ENCODE assay signal across 8 mouse cellular contexts in genomic region chr4:24496953-24497319, GRCm38 (mm10). TPM values are rescaled to one million over a fixed set of nuclear protein-coding genes. Genes with fewer than 3 reads are reported as not detected.
DNase-seq lines count a peak whose midpoint lies in the region; ATAC-seq and TF ChIP-seq lines count a peak whose summit lies in the region.

No protein-coding gene starts in this region.

- peak overlapping the region; percentile 97 for H3K4me3 ChIP-seq in lung, adult 2 months (replicated peaks; ENCODE audit: extremely low read depth, low read depth, low read length)
- H3K4me3 ChIP-seq in embryonic facial prominence, embryonic 13.5 days = peak overlapping the region; percentile 86
- peak overlapping the region; percentile 82 for H3K4me3 ChIP-seq in limb, embryonic 10.5 days
- peak overlapping the region; percentile 77 for H3K4me3 ChIP-seq in neural tube, embryonic 15.5 days (replicated peaks)

- peak overlapping the region; percentile 97 for H3K9ac ChIP-seq in embryonic facial prominence, embryonic 13.5 days
- H3K9ac ChIP-seq in neural tube, embryonic 15.5 days (replicated peaks) = peak overlapping the region; percentile 41

- H3K4me2 ChIP-seq in embryonic facial prominence, embryonic 13.5 days = peak overlapping the region; percentile 75
- H3K4me2 ChIP-seq in neural tube, embryonic 15.5 days = peak overlapping the region; percentile 79

- no peak for TF ChIP-seq CTCF in lung, adult 2 months (IDR thresholded peaks at IDR 0.05; ENCODE audit: insufficient read depth, low read length)

- H3K36me3 ChIP-seq in embryonic facial prominence, embryonic 13.5 days = peaks cover 4% of the 10 kb centered on the region; the same call in 1 of the 2 replicates
- H3K36me3 ChIP-seq in limb, embryonic 10.5 days = peaks cover 36% of the 10 kb centered on the region
- no peaks in the 10 kb centered on the region for H3K36me3 ChIP-seq in neural tube, embryonic 15.5 days

- H3K27ac ChIP-seq in embryonic facial prominence, embryonic 13.5 days = peak overlapping the region; percentile 98
- H3K27ac ChIP-seq in limb, embryonic 10.5 days = peak overlapping the region; percentile 98
- H3K27ac ChIP-seq in neural tube, embryonic 15.5 days (replicated peaks) = no peak overlapping the region

- no peak; the same call in 1 of the 2 replicates for ATAC-seq in embryonic facial prominence, embryonic 13.5 days (ENCODE audit: insufficient number of reproducible peaks, insufficient read depth, low FRiP score, low TSS enrichment, low read depth)
- ATAC-seq in neural tube, embryonic 15.5 days (ENCODE audit: low FRiP score) = no peak

- peaks cover 2% of the 10 kb centered on the region; the same call in 1 of the 2 replicates for H3K4me1 ChIP-seq in lung, adult 2 months (ENCODE audit: control insufficient read depth, insufficient read depth, low read length)
- peaks cover 4% of the 10 kb centered on the region; the same call in 1 of the 2 replicates for H3K4me1 ChIP-seq in embryonic facial prominence, embryonic 13.5 days
- H3K4me1 ChIP-seq in limb, embryonic 10.5 days = 0 out of 2 replicates have a peak, but pooled peaks cover 2% of the 10 kb centered on the region
- peaks cover 11% of the 10 kb centered on the region for H3K4me1 ChIP-seq in neural tube, embryonic 15.5 days

- TF ChIP-seq POLR2A in lung, adult 2 months (IDR thresholded peaks at IDR 0.05; ENCODE audit: borderline replicate concordance, extremely low read depth, low read depth, low read length) = no peak

- WGBS in lung, adult 2 months = 3% methylated on average over 7 of the region's 7 CpGs
- WGBS in embryonic facial prominence, embryonic 13.5 days = under 1% methylated on average over 7 of the region's 7 CpGs
- under 1% methylated on average over 7 of the region's 7 CpGs for WGBS in limb, embryonic 10.5 days
- under 1% methylated on average over 7 of the region's 7 CpGs for whole genome bisulfite sequencing in neural tube, embryonic 15.5 days

- H3K9me3 ChIP-seq in embryonic facial prominence, embryonic 13.5 days = no peaks in the 10 kb centered on the region
- H3K9me3 ChIP-seq in limb, embryonic 10.5 days (replicated peaks) = no peaks in the 10 kb centered on the region
- H3K9me3 ChIP-seq in neural tube, embryonic 15.5 days (replicated peaks) = no peaks in the 10 kb centered on the region

- DNase-seq in lung, adult 2 months = no peak
- no peak for DNase-seq in lung, postnatal 4 days
- DNase-seq in limb, embryonic 10.5 days (ENCODE audit: low spot score) = no peak
- no peak for DNase-seq in layer of hippocampus, adult 8-10 months (ENCODE audit: low spot score in 2 of 2)
- DNase-seq in cerebellum, postnatal 36 days = no peak
- DNase-seq in right cerebral cortex, postnatal 36 days (ENCODE audit: low spot score in 2 of 2) = no peak

- no peaks in the 10 kb centered on the region for H3K27me3 ChIP-seq in embryonic facial prominence, embryonic 13.5 days
- no peaks in the 10 kb centered on the region for H3K27me3 ChIP-seq in limb, embryonic 10.5 days (ENCODE audit: low read depth, poor library complexity, severe bottlenecking)
- H3K27me3 ChIP-seq in neural tube, embryonic 15.5 days (replicated peaks) = no peaks in the 10 kb centered on the region

RNA-seq across cellular contexts. Expression of gene Mms22l, which starts 0.7 kb away (rescaled TPM):
- 1.1 and 1.8 TPM in 2 replicates for polyA plus RNA-seq in lung, adult 2 months (2012; rRNA removed)
- polyA plus RNA-seq in embryonic facial prominence, embryonic 13.5 days (2015; fragmentation: Nextera tagmentation; extraction: Ambion mirVana) = 25.8 and 29.3 TPM in 2 replicates
- 46.1 and 48.3 TPM in 2 replicates for polyA plus RNA-seq in limb, embryonic 10.5 days (2016; fragmentation: Nextera tagmentation; extraction: Ambion mirVana)
- 4.9 and 11.3 TPM in 2 replicates for polyA plus RNA-seq in neural tube, embryonic 15.5 days (2015; fragmentation: Nextera tagmentation; extraction: Ambion mirVana)
- 1 to 10 TPM in 3 of 4 experiments, under 1 TPM in 1; 0.76 to 1.7 (median 1.3) TPM for total RNA-seq in layer of hippocampus, adult 8-10 months (2022)
